Mouse (Mus musculus): ENCODE results near the gene Ctsh. TPM values are rescaled to one million over a fixed set of nuclear protein-coding genes. Genes with fewer than 3 reads are reported as not detected.
"Not testable (repeated sequence)": the region's sequence is repeated elsewhere in the genome, so short reads cannot be mapped to it uniquely, and the experiment has no call there.

The Ctsh gene
- polyA plus RNA-seq, 1 experiment from 2014 or later = 305 TPM

GRCm38 (mm10) chr9:90054371-90055145 is 606 bp downstream of the Ctsh start:
- Histone ChIP-seq H3K27me3 (replicated peaks; ENCODE audit: control insufficient read depth, insufficient read depth, low read length) (no peaks in the 10 kb centered on the region), H3K4me2 (replicated peaks; ENCODE audit: low read depth) (peak overlapping the region; percentile 75), H3K9ac (ENCODE audit: low read depth, low read length) (peak overlapping the region; percentile 62), H3K4me1 (replicated peaks; ENCODE audit: control insufficient read depth, insufficient read depth, low read length) (no peaks in the 10 kb centered on the region), H3K9me3 (ENCODE audit: control insufficient read depth) (no peaks in the 10 kb centered on the region), H3K36me3 (ENCODE audit: control insufficient read depth, insufficient read depth) (no peaks in the 10 kb centered on the region), H3K4me3 (ENCODE audit: low read depth, low read length) (peak overlapping the region; percentile 51), H3K27ac (ENCODE audit: low read depth, low read length) (peak overlapping the region; percentile 75)
- peak; percentile 91 for ATAC-seq
- peak; percentile 79 for TF ChIP-seq CTCF (IDR thresholded peaks at IDR 0.05; ENCODE audit: low read depth)
- WGBS = under 1% methylated on average over 37 of the region's 37 CpGs

GRCm38 (mm10) chr9:90055409-90055808 is 1.5 kb downstream of the Ctsh start:
- Histone ChIP-seq H3K4me3 (ENCODE audit: low read depth, low read length) (peak overlapping the region; percentile 51), H3K4me1 (replicated peaks; ENCODE audit: control insufficient read depth, insufficient read depth, low read length) (no peaks in the 10 kb centered on the region), H3K9ac (ENCODE audit: low read depth, low read length) (0 out of 2 replicates have a peak overlapping the region, but pooled peaks have one; percentile 62), H3K27me3 (replicated peaks; ENCODE audit: control insufficient read depth, insufficient read depth, low read length) (no peaks in the 10 kb centered on the region), H3K9me3 (ENCODE audit: control insufficient read depth) (no peaks in the 10 kb centered on the region), H3K4me2 (replicated peaks; ENCODE audit: low read depth) (peak overlapping the region; percentile 75), H3K27ac (ENCODE audit: low read depth, low read length) (no peak overlapping the region), H3K36me3 (ENCODE audit: control insufficient read depth, insufficient read depth) (no peaks in the 10 kb centered on the region)
- TF ChIP-seq CTCF (IDR thresholded peaks at IDR 0.05; ENCODE audit: low read depth) = no peak
- no peak for ATAC-seq
- WGBS = 47% methylated on average over 5 of the region's 5 CpGs

GRCm38 (mm10) chr9:90055911-90056310 is 2.0 kb downstream of the Ctsh start:
- Histone ChIP-seq H3K27ac (ENCODE audit: low read depth, low read length) (no peak overlapping the region), H3K4me1 (replicated peaks; ENCODE audit: control insufficient read depth, insufficient read depth, low read length) (no peaks in the 10 kb centered on the region), H3K9me3 (ENCODE audit: control insufficient read depth) (no peaks in the 10 kb centered on the region), H3K4me3 (ENCODE audit: low read depth, low read length) (no peak overlapping the region), H3K4me2 (replicated peaks; ENCODE audit: low read depth) (peak overlapping the region; percentile 75), H3K27me3 (replicated peaks; ENCODE audit: control insufficient read depth, insufficient read depth, low read length) (no peaks in the 10 kb centered on the region), H3K36me3 (ENCODE audit: control insufficient read depth, insufficient read depth) (no peaks in the 10 kb centered on the region), H3K9ac (ENCODE audit: low read depth, low read length) (no peak overlapping the region)
- WGBS = 82% methylated on average over 3 of the region's 3 CpGs
- no peak for TF ChIP-seq CTCF (IDR thresholded peaks at IDR 0.05; ENCODE audit: low read depth)
- ATAC-seq = no peak

- ATAC-seq = no peak
- no peak for TF ChIP-seq CTCF (IDR thresholded peaks at IDR 0.05; ENCODE audit: low read depth)
- Histone ChIP-seq H3K27me3 (replicated peaks; ENCODE audit: control insufficient read depth, insufficient read depth, low read length) (no peaks in the 10 kb centered on the region), H3K9ac (ENCODE audit: low read depth, low read length) (no peak overlapping the region), H3K4me1 (replicated peaks; ENCODE audit: control insufficient read depth, insufficient read depth, low read length) (no peaks in the 10 kb centered on the region), H3K4me2 (replicated peaks; ENCODE audit: low read depth) (no peak overlapping the region), H3K9me3 (ENCODE audit: control insufficient read depth) (no peaks in the 10 kb centered on the region), H3K36me3 (ENCODE audit: control insufficient read depth, insufficient read depth) (no peaks in the 10 kb centered on the region), H3K27ac (ENCODE audit: low read depth, low read length) (no peak overlapping the region), H3K4me3 (ENCODE audit: low read depth, low read length) (no peak overlapping the region)
- WGBS = 90% methylated on average over 2 of the region's 2 CpGs
Observed at GRCm38 (mm10) chr9:90056716-90057115, 2.8 kb downstream of the Ctsh start.

- Histone ChIP-seq H3K9ac (ENCODE audit: low read depth, low read length) (no peak overlapping the region), H3K4me1 (replicated peaks; ENCODE audit: control insufficient read depth, insufficient read depth, low read length) (no peaks in the 10 kb centered on the region), H3K9me3 (ENCODE audit: control insufficient read depth) (no peaks in the 10 kb centered on the region), H3K36me3 (ENCODE audit: control insufficient read depth, insufficient read depth) (no peaks in the 10 kb centered on the region), H3K4me3 (ENCODE audit: low read depth, low read length) (no peak overlapping the region), H3K27me3 (replicated peaks; ENCODE audit: control insufficient read depth, insufficient read depth, low read length) (no peaks in the 10 kb centered on the region), H3K27ac (ENCODE audit: low read depth, low read length) (no peak overlapping the region), H3K4me2 (replicated peaks; ENCODE audit: low read depth) (no peak overlapping the region)
- 69% methylated on average over 9 of the region's 9 CpGs for WGBS
- no peak for ATAC-seq
- TF ChIP-seq CTCF (IDR thresholded peaks at IDR 0.05; ENCODE audit: low read depth) = no peak
Observed at GRCm38 (mm10) chr9:90059828-90060573, 6.0 kb downstream of the Ctsh start.

- no peak overlapping the region for H3K27ac ChIP-seq (ENCODE audit: low read depth, low read length)
- ATAC-seq = no peak
- no peaks in the 10 kb centered on the region for H3K27me3 ChIP-seq (replicated peaks; ENCODE audit: control insufficient read depth, insufficient read depth, low read length)
- no peak for TF ChIP-seq CTCF (IDR thresholded peaks at IDR 0.05; ENCODE audit: low read depth)
- H3K36me3 ChIP-seq (ENCODE audit: control insufficient read depth, insufficient read depth) = no peaks in the 10 kb centered on the region
- no peaks in the 10 kb centered on the region for H3K9me3 ChIP-seq (ENCODE audit: control insufficient read depth)
- no peaks in the 10 kb centered on the region for H3K4me1 ChIP-seq (replicated peaks; ENCODE audit: control insufficient read depth, insufficient read depth, low read length)
- no peak overlapping the region for H3K4me3 ChIP-seq (ENCODE audit: low read depth, low read length)
- no peak overlapping the region for H3K4me2 ChIP-seq (replicated peaks; ENCODE audit: low read depth)
- 78% methylated on average over 2 of the region's 2 CpGs for WGBS
- H3K9ac ChIP-seq (ENCODE audit: low read depth, low read length) = no peak overlapping the region
Observed at GRCm38 (mm10) chr9:90060574-90060875, 6.6 kb downstream of the Ctsh start.

GRCm38 (mm10) chr9:90060932-90061331 is 7.0 kb downstream of the Ctsh start:
- H3K9ac ChIP-seq (ENCODE audit: low read depth, low read length); H3K4me2 ChIP-seq (replicated peaks; ENCODE audit: low read depth); H3K27ac ChIP-seq (ENCODE audit: low read depth, low read length); H3K27me3 ChIP-seq (replicated peaks; ENCODE audit: control insufficient read depth, insufficient read depth, low read length); H3K4me3 ChIP-seq (ENCODE audit: low read depth, low read length); ATAC-seq; H3K9me3 ChIP-seq (ENCODE audit: control insufficient read depth); H3K4me1 ChIP-seq (replicated peaks; ENCODE audit: control insufficient read depth, insufficient read depth, low read length); H3K36me3 ChIP-seq (ENCODE audit: control insufficient read depth, insufficient read depth): not testable (repeated sequence)
- 93% methylated on average over 5 of the region's 5 CpGs for WGBS
